Mouse (Mus musculus): ENCODE measurements around the gene 2310061N02Rik. TPM values are rescaled to one million over a fixed set of nuclear protein-coding genes. Genes with fewer than 3 reads are reported as not detected.

The 2310061N02Rik gene
- polyA plus RNA-seq, 1 experiment: not detected

- no peak for DNase-seq
- Histone ChIP-seq H3K36me3 (ENCODE audit: control insufficient read depth, insufficient read depth, low read length) (no peaks in the 10 kb centered on the region), H3K4me3 (ENCODE audit: insufficient read depth, low read depth, low read length) (no peak within 1 kb of the TSS), H3K27ac (ENCODE audit: insufficient read depth, low read depth, low read length) (no peak within 1 kb of the TSS), H3K4me1 (ENCODE audit: control insufficient read depth, insufficient read depth, low read length) (no peaks in the 10 kb centered on the region), H3K27me3 (replicated peaks; ENCODE audit: control insufficient read depth, insufficient read depth, low read length) (no peaks in the 10 kb centered on the region)
- TF ChIP-seq CTCF (conservative IDR thresholded peaks at IDR 0.05; ENCODE audit: insufficient read depth, insufficient read length, low read depth, low read length): no peak
- 93% methylated on average over 4 of the region's 4 CpGs for WGBS
Measured at GRCm38 (mm10) chr16:88671571-88671970, 36.2 kb downstream of the 2310061N02Rik start, which contains the start of gene Krtap27-1. Krtap27-1 (minus strand) TSS chr16:88671671.

DNA sequence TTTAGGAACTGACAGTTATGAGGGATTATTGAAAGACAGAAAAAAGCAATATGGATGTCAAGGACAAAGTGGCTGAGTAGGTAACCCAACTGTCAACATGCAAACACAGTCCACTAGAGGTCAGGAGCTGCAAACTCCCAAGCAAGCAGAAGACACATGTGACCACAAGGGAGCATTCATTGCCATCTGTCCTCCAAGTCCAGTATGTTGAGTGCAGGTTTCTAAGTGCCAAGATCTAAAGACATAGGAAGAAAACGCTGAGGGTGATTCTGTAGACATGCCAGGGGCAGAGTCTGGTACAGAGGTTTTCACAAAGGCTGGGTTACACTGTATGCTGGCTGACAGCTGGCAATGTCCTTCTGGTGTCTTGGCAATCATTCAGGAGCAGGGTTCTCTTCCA lies 50.3 kb downstream of the 2310061N02Rik start:
- no peaks in the 10 kb centered on the region for H3K4me1 ChIP-seq (ENCODE audit: control insufficient read depth, insufficient read depth, low read length)
- no peak overlapping the region for H3K27ac ChIP-seq (ENCODE audit: insufficient read depth, low read depth, low read length)
- H3K4me3 ChIP-seq (ENCODE audit: insufficient read depth, low read depth, low read length): no peak overlapping the region
- peak; percentile 28 for DNase-seq
- no peak for TF ChIP-seq POLR2A (IDR thresholded peaks at IDR 0.05; ENCODE audit: low read depth, low read length)
- peak; percentile 75 for TF ChIP-seq CTCF (conservative IDR thresholded peaks at IDR 0.05; ENCODE audit: insufficient read depth, insufficient read length, low read depth, low read length)
- WGBS: 60% methylated on average over 1 of the region's 1 CpGs
- no peaks in the 10 kb centered on the region for H3K27me3 ChIP-seq (replicated peaks; ENCODE audit: control insufficient read depth, insufficient read depth, low read length)
- no peaks in the 10 kb centered on the region for H3K36me3 ChIP-seq (ENCODE audit: control insufficient read depth, insufficient read depth, low read length)

Other genes starting within 250 kb of the 2310061N02Rik start
- 0.23 TPM in 1 of 2 replicates, not detected in the other for gene Cldn17, start 201.0 kb downstream of the 2310061N02Rik start, polyA plus RNA-seq (2012; rRNA removed)
- gene Cldn8, start 144.8 kb downstream of the 2310061N02Rik start, polyA plus RNA-seq (2012; rRNA removed): 46.8 and 49.4 TPM in 2 replicates
- not detected in 2 replicates for gene Krtap24-1, start 95.7 kb downstream of the 2310061N02Rik start, polyA plus RNA-seq (2012; rRNA removed)
- gene 2310079G19Rik, start 80.3 kb downstream of the 2310061N02Rik start, polyA plus RNA-seq (2012; rRNA removed): not detected in 2 replicates
- not detected in 2 replicates for gene Krtap26-1, start 60.2 kb downstream of the 2310061N02Rik start, polyA plus RNA-seq (2012; rRNA removed)
- not detected in 2 replicates for gene Krtap27-1, start 36.3 kb downstream of the 2310061N02Rik start, polyA plus RNA-seq (2012; rRNA removed)
- not detected in 2 replicates for gene Krtap13-1, start 20.9 kb upstream of the 2310061N02Rik start, polyA plus RNA-seq (2012; rRNA removed)
- not detected in 2 replicates for gene Krtap13, start 43.7 kb upstream of the 2310061N02Rik start, polyA plus RNA-seq (2012; rRNA removed)
- not detected in 2 replicates for gene 2310034C09Rik, start 50.9 kb upstream of the 2310061N02Rik start, polyA plus RNA-seq (2012; rRNA removed)
- not detected in 2 replicates for gene 2310057N15Rik, start 66.2 kb upstream of the 2310061N02Rik start, polyA plus RNA-seq (2012; rRNA removed)
- gene Gm5965, start 69.9 kb upstream of the 2310061N02Rik start, polyA plus RNA-seq (2012; rRNA removed): not detected in 2 replicates
- not detected in 2 replicates for gene Gm20741, start 104.3 kb upstream of the 2310061N02Rik start, polyA plus RNA-seq (2012; rRNA removed)
- gene Krtap15, start 112.3 kb upstream of the 2310061N02Rik start, polyA plus RNA-seq (2012; rRNA removed): not detected in 2 replicates
- not detected in 2 replicates for gene Krtap14, start 118.2 kb upstream of the 2310061N02Rik start, polyA plus RNA-seq (2012; rRNA removed)
- gene Krtap19-1, start 161.4 kb upstream of the 2310061N02Rik start, polyA plus RNA-seq (2012; rRNA removed): not detected in 2 replicates
- gene Krtap19-2, start 166.3 kb upstream of the 2310061N02Rik start, polyA plus RNA-seq (2012; rRNA removed): not detected in 2 replicates
- not detected in 2 replicates for gene Krtap19-3, start 170.1 kb upstream of the 2310061N02Rik start, polyA plus RNA-seq (2012; rRNA removed)
- not detected in 2 replicates for gene Krtap19-4, start 177.1 kb upstream of the 2310061N02Rik start, polyA plus RNA-seq (2012; rRNA removed)
- gene Krtap19-5, start 188.5 kb upstream of the 2310061N02Rik start, polyA plus RNA-seq (2012; rRNA removed): not detected in 2 replicates
- gene Krtap19-9b, start 224.3 kb upstream of the 2310061N02Rik start, polyA plus RNA-seq (2012; rRNA removed): not detected in 2 replicates

All from kidney, adult 2 months (tissue).